Mouse (Mus musculus) urinary bladder, postnatal 36 days (tissue): ENCODE data around the gene Atp2a1.

ENCODE experiments used
- DNase-seq, 2 experiments: peaks; one replicate each; pipeline ENCODE4 v3.0.0; 2022; ENCODE audit warnings: low spot score in 2 of 2, mixed read lengths in 1 of 2

Gene Atp2a1

DNA sequence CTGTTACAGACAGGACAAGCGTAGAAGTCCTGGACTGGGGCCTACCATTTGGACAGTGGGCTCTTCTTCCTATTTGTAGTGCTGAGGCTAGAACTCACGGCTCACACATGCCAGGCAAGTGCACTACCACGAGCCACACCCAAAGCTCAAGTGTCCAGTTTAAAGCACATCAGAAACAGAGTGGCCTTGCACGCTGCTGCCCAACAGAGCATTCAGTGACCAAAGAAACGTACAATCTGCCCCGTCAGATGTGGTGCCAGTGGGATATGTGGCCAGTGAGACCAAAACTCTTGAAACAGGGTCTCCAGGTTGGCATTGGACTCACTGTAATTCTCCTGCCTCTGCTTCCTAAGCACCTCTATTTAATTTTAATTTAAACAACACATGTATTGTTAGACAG lies 12.3 kb downstream of the Atp2a1 start:
- no peak for DNase-seq

DNA sequence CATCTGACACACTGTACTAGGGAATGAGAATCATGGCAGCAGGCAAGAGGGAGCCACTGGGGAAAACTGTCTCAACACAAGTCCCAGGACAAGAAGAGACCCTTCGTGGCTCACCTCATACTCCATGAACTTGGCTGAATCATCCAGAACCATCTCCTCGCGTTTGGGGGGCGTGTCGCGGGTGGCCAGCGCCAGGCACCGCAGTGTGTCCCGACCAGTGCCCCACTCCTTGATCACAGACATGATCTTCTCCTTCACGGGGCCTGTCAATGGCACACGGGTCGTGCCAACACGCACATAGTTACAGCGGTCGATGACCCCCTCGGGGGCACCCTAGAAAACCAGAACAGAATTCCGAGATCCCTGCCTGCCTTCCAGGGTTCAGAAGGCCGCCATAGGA lies 12.9 kb downstream of the Atp2a1 start:
- DNase-seq = no peak

DNA sequence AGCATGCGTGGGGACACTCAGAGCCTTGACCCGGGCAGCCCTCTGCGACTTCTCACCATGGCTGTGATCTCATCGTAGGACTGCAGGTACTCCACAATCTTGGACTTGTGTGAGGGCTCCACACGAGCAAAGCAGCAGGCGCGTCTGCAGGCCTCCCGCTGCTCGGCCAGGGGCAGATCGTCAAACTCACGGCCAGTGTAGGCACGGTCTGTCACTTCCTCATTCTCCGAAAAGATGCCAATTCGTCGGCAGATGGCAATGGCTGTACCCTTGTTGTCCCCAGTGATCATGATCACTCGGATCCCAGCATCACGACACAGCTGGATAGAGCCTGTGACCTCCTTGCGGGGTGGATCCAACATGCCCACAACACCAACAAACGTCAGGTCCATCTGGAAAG lies 14.4 kb downstream of the Atp2a1 start:
- no peak for DNase-seq

- no peak for DNase-seq
Measured at GRCm38 (mm10) chr7:126446217-126446616, 16.7 kb downstream of the Atp2a1 start.

- no peak for DNase-seq
Measured at GRCm38 (mm10) chr7:126445104-126445815, 17.6 kb downstream of the Atp2a1 start.

DNA sequence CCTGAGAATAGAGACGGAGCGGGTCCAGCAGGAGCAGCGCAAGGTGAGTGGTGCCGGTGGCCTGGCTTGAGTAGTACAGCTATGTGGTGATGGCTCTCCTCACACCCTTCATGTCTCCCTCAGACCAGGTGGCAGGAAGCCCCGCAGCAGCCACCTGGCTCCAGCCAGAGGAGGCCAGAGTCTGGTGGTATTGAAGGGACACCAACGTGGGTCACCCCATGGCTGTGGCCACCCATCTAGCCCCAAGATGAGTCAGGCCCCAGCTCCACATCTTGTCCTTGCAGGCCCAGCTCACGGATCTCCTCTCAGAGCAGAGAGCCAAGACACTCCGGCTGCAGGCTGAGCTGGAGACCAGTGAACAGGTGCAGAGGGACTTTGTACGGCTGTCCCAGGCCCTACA lies 18.4 kb downstream of the Atp2a1 start:
- no peak for DNase-seq

DNA sequence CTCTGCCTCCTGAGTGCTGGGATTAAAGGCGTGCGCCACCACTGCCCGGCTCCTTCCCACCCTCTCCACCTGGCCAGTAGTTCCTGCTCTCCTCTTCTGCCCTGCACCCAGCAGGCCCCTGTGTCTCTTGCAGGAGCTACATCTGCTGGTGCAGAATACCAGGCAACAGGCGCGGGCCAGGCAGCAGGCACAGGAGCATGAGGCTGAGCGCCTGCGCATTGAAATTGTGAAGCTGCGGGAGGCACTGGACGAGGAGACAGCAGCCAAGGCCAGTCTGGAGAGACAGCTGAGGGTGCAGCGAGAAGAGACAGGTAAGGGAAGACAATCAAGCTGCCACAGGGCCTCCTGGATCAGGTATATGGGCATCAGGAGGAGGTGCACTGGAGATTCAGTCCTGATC lies 18.9 kb downstream of the Atp2a1 start:
- DNase-seq = no peak

GRCm38 (mm10) chr7:126440134-126440533 lies 22.8 kb downstream of the Atp2a1 start:
- DNase-seq = no peak

DNA sequence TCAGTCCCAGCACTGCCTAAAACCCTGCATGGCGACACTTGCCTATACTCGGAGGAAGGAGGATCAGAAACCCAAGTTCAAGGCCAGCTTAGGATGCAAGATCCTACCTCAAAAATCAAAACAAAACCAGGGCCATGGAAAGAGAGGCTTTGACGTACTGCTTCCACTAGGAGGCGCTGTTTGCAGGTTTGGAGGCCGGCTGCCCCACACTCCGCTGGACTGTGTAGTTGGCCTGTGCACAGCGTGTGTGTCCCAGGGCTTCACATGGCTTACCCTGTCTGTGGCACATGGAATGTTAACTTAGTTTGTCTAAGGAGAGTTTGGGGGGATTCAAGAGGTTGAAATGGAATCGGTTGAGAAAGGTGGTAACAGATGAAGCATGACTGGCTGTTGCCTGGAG lies 26.1 kb downstream of the Atp2a1 start:
- DNase-seq = peak; percentile 32 to 46

- DNase-seq = no peak
Measured at GRCm38 (mm10) chr7:126435801-126436200, 27.1 kb downstream of the Atp2a1 start.

GRCm38 (mm10) chr7:126434726-126435125 lies 28.2 kb downstream of the Atp2a1 start:
- no peak for DNase-seq

- no peak for DNase-seq
Measured at GRCm38 (mm10) chr7:126430167-126430566, 32.7 kb downstream of the Atp2a1 start.

DNA sequence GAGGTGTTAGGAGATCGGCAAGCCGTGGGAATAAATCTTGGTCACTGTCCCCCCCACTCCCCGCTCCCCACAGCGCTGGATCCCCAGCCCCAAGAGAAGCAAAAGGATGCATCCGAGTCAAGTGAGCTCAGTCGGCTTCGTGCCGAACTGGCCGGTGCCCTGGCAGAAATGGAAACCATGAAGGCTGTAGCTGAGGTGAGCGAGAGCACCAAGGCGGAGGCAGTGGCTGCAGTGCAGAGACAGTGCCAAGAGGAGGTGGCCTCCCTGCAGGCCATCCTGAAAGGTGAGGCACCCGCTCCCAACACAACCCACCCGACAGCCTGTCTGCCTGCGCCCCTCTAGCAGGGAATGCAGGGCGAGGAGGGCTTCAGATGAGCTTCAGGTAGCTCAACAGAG lies 33.4 kb downstream of the Atp2a1 start:
- no peak for DNase-seq

DNA sequence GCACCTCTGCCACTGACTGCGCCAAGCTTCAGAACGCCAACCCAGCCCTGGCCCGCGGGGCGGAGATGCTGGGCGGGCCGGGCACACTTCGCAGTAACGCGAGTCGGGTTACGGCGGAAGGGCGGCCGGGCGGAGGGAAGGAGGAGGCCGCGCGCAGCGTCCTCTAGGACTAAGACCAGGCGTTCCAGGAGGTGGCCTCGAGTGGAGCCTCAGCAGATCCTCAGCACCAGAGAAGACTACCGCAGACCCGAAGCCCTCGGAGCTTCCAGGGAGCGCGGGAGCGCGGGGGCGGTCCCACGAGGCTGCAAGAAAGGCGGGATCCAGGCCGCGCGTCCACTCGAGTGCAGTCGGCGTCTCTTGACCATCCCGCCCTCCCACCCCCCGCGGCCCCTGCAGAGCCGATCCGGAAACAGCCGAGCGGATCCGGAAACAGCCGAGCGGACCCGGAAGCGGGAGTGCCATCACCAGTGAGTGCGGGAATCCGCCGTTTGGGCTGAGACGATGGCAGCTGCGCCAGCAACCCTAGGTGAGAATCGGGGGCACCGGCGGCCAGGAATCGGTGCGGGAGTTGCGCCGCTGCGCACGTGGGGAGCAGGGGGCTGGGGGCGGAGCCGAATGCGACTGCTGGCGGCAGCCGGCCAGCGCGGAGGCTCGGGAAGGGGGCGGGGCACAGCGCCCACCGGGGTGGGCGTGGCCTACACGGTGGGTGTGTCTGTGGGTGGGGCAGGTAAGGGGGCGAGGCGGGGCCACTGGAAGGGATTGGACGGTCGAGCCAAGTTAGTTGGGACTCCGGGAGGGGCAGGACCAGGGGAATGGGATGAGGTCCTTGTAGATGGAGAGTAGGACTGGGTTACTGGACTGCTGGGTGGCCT lies 34.0 kb downstream of the Atp2a1 start, which contains the start of gene Rabep2:
Gene Rabep2 (plus strand): TSS at position 129 of the 872 bp plus-strand sequence.
- peak; percentile 95 to 96 for DNase-seq

- DNase-seq = no peak
Measured at GRCm38 (mm10) chr7:126428154-126428553, 34.8 kb downstream of the Atp2a1 start.

- no peak for DNase-seq
Measured at GRCm38 (mm10) chr7:126427323-126427860, 35.5 kb downstream of the Atp2a1 start.

- DNase-seq = no peak
Measured at GRCm38 (mm10) chr7:126424161-126424560, 38.7 kb downstream of the Atp2a1 start.

DNA sequence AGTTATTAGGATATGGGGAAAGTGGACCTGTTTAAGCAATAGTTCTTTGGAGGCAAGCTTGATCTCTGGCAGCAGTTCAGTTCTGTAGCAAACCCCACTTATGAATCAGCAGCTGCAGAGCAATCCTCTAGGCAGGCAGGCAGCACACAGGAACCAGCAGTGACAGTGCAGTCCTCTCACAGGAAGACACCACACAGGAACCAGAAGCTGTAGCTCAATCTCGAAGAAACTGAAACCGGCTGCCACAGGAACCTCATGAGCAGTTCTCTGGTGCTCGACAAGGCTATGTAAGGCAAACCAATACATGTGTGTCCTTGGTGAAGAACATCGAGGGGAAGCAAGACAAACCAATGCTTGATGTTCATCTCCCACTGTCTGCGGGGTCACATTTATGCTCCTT lies 41.2 kb downstream of the Atp2a1 start:
- no peak for DNase-seq

- DNase-seq = no peak
Measured at GRCm38 (mm10) chr7:126418496-126418895, 44.4 kb downstream of the Atp2a1 start.

- DNase-seq = no peak
Measured at GRCm38 (mm10) chr7:126417606-126418005, 45.3 kb downstream of the Atp2a1 start.

DNA sequence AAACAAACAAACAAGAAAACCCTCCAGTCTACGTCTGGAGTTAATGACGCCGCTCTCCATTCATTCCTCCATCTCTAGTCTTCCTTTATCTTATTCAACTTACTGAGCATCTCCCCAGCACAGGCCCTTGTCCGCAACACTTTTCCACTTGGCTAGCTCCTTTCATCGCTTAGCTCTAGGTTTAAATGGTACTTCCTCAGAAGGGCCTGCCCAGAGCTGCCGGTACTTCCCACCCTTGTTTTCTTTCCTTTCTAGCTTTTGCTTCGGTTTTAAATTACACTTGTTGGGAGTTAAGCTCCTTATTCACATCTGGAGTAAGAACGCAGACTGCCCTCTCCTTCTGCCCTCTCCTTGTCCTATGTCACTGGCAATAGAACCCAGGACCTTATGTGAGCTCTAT lies 45.9 kb downstream of the Atp2a1 start:
- no peak for DNase-seq

GRCm38 (mm10) chr7:126416615-126417014 lies 46.3 kb downstream of the Atp2a1 start:
- no peak for DNase-seq

- DNase-seq = no peak
Measured at GRCm38 (mm10) chr7:126414725-126415124, 48.2 kb downstream of the Atp2a1 start, which contains the start of gene Cd19. Gene Cd19 (minus strand): TSS chr7:126414889.
